Mouse (Mus musculus): ENCODE data around the gene Gm29094. TPM values are rescaled to one million over a fixed set of nuclear protein-coding genes. Genes with fewer than 3 reads are reported as not detected.

Gm29094 gene
- polyA plus RNA-seq (2012; ENCODE audit: low replicate concordance), result not detected in 2 replicates

GRCm38 (mm10) chr9:89198969-89199416 lies at the start of gene Gm29094, which contains the start of gene Bcl2a1b:
Gm29094 (plus strand) TSS chr9:89199379.
Bcl2a1b (plus strand) TSS chr9:89199209.

GRCm38 (mm10) chr9:89210353-89211064 lies 11.3 kb downstream of the Gm29094 start, which contains the start of gene Mthfs:
Mthfs (plus strand) TSS chr9:89210676.

Other genes starting within 250 kb of the Gm29094 start
- 1.1 and 1.9 TPM in 2 replicates for gene Bcl2a1a, start 242.5 kb upstream of the Gm29094 start, polyA plus RNA-seq (2012; ENCODE audit: low replicate concordance)
- gene Trim43b, start 106.5 kb upstream of the Gm29094 start, polyA plus RNA-seq (2012; ENCODE audit: low replicate concordance), result not detected in 2 replicates
- 0.69 and 4.0 TPM in 2 replicates for gene Bcl2a1b, start 170 bp upstream of the Gm29094 start, polyA plus RNA-seq (2012; ENCODE audit: low replicate concordance)
- 7.4 and 9.2 TPM in 2 replicates for gene Mthfs, start 11.3 kb downstream of the Gm29094 start, polyA plus RNA-seq (2012; ENCODE audit: low replicate concordance)